Mouse (Mus musculus) midbrain, embryonic 11.5 days (tissue): ENCODE measurements at regions not wholly inside any gene's neighbourhood (a gene's known extent, or its start where the extent isn't known, plus 50 kb on each side); places are given as distances from the start of the nearest gene placed in this dataset.
A peak's percentile ranks its signal among the peaks of the same experiment; 100 is the strongest.

Experiments used
- ATAC-seq: fragments of 200-750 bp; cut with Nextera tagmentation; 2 replicates; pipeline ENCODE4 v1.8.0; 2017; ENCODE audit warnings: moderate TSS enrichment, moderate library complexity; ENCODE audit not compliant: low FRiP score
- DNase-seq: peaks from one replicate; pipeline ENCODE4 v3.0.0; 2015; ENCODE audit warnings: low spot score; ENCODE audit errors: missing footprints
- H3K27ac ChIP-seq: fragments of 300-500 bp; sonication (generic); 2 replicates; pipeline ENCODE4 v1.5.1; 2014; ENCODE audit warnings: low read depth, low read length
- H3K27me3 ChIP-seq: fragments of 300-500 bp; sonication (generic); 2 replicates; pipeline ENCODE4 v1.6.1; 2014; ENCODE audit warnings: mild to moderate bottlenecking, low read length, moderate library complexity, mixed read lengths; ENCODE audit not compliant: control insufficient read depth, insufficient read depth
- H3K36me3 ChIP-seq: fragments of 300-500 bp; sonication (generic); 2 replicates; pipeline ENCODE4 v1.6.1; 2014; ENCODE audit warnings: mild to moderate bottlenecking, low read length, moderate library complexity, mixed read lengths; ENCODE audit not compliant: control insufficient read depth, insufficient read depth
- H3K4me1 ChIP-seq: fragments of 300-500 bp; sonication (generic); 2 replicates; pipeline ENCODE4 v1.6.1; 2014; ENCODE audit warnings: low read length; ENCODE audit not compliant: control insufficient read depth, insufficient read depth
- H3K4me2 ChIP-seq: fragments of 300-500 bp; sonication (generic); 2 replicates; pipeline ENCODE4 v1.6.1; 2014; ENCODE audit warnings: mild to moderate bottlenecking, moderate library complexity
- H3K4me3 ChIP-seq: fragments of 300-500 bp; sonication (generic); 2 replicates; pipeline ENCODE4 v1.5.1; 2014; ENCODE audit warnings: low read depth, low read length
- H3K9ac ChIP-seq: fragments of 300-500 bp; sonication (generic); 2 replicates; pipeline ENCODE4 v1.6.1; 2014; ENCODE audit warnings: low read length
- H3K9me3 ChIP-seq: fragments of 300-500 bp; sonication (generic); 2 replicates; pipeline ENCODE4 v1.6.1; 2016; ENCODE audit warnings: low read length; ENCODE audit not compliant: control insufficient read depth
- WGBS: fragments of 180-500 bp; shearing (Covaris S2); extraction: QIAGEN DNeasy Blood & Tissue Kit; methylation state at CpG from one replicate; pipeline ENCODE4 v1.1.7; 2014; 5-methylcytosine and 5-hydroxymethylcytosine counted together

DNA sequence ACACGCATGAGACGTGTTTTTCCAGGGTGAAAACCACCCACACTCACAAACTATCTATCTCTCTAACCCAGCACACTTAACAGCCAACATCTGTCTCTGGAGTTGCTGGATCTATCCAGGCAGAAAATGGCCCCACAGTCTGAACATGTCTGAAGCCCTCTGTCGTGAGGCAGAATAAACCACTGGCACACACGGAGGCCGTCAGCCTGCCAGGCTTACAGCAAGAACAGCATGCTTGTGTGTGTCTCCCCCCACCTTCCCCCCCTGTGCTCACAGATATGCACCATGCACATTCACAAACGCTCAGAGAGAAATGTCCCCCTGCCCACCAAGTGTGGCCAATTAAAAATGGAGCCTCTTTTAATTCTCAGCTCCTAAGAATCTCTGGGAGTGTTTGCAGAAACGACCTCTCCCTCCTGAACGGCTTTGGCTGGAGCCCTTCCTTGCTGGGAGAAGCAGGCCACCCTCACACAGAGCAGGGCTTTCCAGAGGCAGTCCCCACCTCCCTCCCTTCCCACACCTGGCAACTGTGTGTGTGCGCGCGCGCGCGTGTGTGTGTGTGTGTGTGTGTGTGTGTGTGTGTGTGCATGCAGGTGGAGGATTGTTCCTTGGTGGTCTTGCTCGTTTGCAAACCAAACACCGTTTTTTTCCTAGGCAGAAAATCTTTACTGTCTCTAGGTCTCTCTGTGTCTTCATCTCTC lies 88.7 kb downstream of the Edn3 start:
- DNase-seq (peak; percentile 88), ATAC-seq (no peak)
- Histone ChIP-seq H3K27ac (no peak overlapping the region), H3K4me3 (no peak overlapping the region), H3K9me3 (no peaks in the 10 kb centered on the region), H3K4me1 (0 out of 2 replicates have a peak, but pooled peaks cover 2% of the 10 kb centered on the region), H3K4me2 (no peak overlapping the region), H3K27me3 (no peaks in the 10 kb centered on the region), H3K9ac (no peak overlapping the region), H3K36me3 (no peaks in the 10 kb centered on the region)
- WGBS, result 65% methylated on average over 16 of the region's 16 CpGs

GRCm38 (mm10) chr2:174850860-174851259 lies 90.4 kb downstream of the Edn3 start:
- no peak overlapping the region for H3K27ac ChIP-seq
- whole genome bisulfite sequencing, result 76% methylated on average over 16 of the region's 16 CpGs

GRCm38 (mm10) chr2:174851525-174852330 lies 91.3 kb downstream of the Edn3 start:
- Histone ChIP-seq H3K9ac (no peak overlapping the region), H3K27ac (no peak overlapping the region), H3K4me3 (no peak overlapping the region), H3K36me3 (no peaks in the 10 kb centered on the region), H3K9me3 (no peaks in the 10 kb centered on the region), H3K27me3 (no peaks in the 10 kb centered on the region), H3K4me2 (no peak overlapping the region), H3K4me1 (0 out of 2 replicates have a peak, but pooled peaks cover 2% of the 10 kb centered on the region)
- 17% methylated on average over 22 of the region's 22 CpGs for whole genome bisulfite sequencing
- DNase-seq (peak; percentile 97), ATAC-seq (peak; percentile 75)

More at GRCm38 (mm10) chr2:174850860-174851259, 90.4 kb downstream of the Edn3 start:
- peak; percentile 74 for DNase-seq
- Histone ChIP-seq H3K4me1 (0 out of 2 replicates have a peak, but pooled peaks cover 2% of the 10 kb centered on the region), H3K36me3 (no peaks in the 10 kb centered on the region), H3K4me2 (no peak overlapping the region), H3K27me3 (no peaks in the 10 kb centered on the region), H3K9ac (no peak overlapping the region), H3K9me3 (no peaks in the 10 kb centered on the region), H3K4me3 (no peak overlapping the region)
- ATAC-seq, result no peak

GRCm38 (mm10) chr2:174853786-174854185 lies 93.4 kb downstream of the Edn3 start:
- ATAC-seq, result no peak

GRCm38 (mm10) chr2:174855548-174855947 lies 95.1 kb downstream of the Edn3 start:
- H3K4me2 ChIP-seq, result no peak overlapping the region
- no peak overlapping the region for H3K9ac ChIP-seq
- H3K9me3 ChIP-seq, result no peaks in the 10 kb centered on the region
- DNase-seq (peak; percentile 14), ATAC-seq (no peak)
- H3K4me3 ChIP-seq, result no peak overlapping the region
- H3K36me3 ChIP-seq, result no peaks in the 10 kb centered on the region
- peaks cover 5% of the 10 kb centered on the region for H3K4me1 ChIP-seq
- 81% methylated on average over 8 of the region's 8 CpGs for WGBS
- H3K27me3 ChIP-seq, result no peaks in the 10 kb centered on the region
- H3K27ac ChIP-seq, result no peak overlapping the region

More at GRCm38 (mm10) chr2:174853786-174854185, 93.4 kb downstream of the Edn3 start:
- H3K27ac ChIP-seq, result no peak overlapping the region
- H3K9me3 ChIP-seq, result no peaks in the 10 kb centered on the region
- 90% methylated on average over 8 of the region's 8 CpGs for WGBS
- no peak overlapping the region for H3K9ac ChIP-seq
- no peak overlapping the region for H3K4me2 ChIP-seq
- no peaks in the 10 kb centered on the region for H3K36me3 ChIP-seq
- H3K4me3 ChIP-seq, result no peak overlapping the region
- peak; percentile 51 for DNase-seq
- H3K4me1 ChIP-seq, result peaks cover 5% of the 10 kb centered on the region; the same call in 1 of the 2 replicates
- H3K27me3 ChIP-seq, result no peaks in the 10 kb centered on the region

DNA sequence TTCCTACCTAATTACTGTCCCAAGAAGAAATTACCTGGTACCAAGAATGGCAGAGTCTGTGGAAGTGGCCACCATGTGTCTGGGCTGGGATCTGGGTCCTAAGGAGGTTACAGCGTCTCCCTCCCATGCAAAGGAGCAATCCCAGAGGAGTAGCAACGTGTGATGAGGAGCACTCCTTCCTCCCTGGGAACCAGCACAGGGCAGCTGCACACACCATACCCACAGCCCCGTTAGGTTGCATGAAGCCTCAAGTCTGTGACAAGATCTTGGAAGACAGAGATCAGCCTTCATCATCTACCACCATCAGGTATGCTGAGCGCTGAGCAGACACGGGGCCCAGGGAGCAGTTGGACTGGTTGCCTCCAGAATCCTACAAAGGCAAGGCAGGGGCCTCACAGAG lies 95.7 kb downstream of the Edn3 start:
- H3K9me3 ChIP-seq, result no peaks in the 10 kb centered on the region
- DNase-seq (peak; percentile 66), ATAC-seq (no peak)
- WGBS, result 88% methylated on average over 5 of the region's 5 CpGs
- no peak overlapping the region for H3K4me2 ChIP-seq
- H3K4me3 ChIP-seq, result no peak overlapping the region
- H3K4me1 ChIP-seq, result peaks cover 5% of the 10 kb centered on the region
- H3K27ac ChIP-seq, result no peak overlapping the region
- H3K9ac ChIP-seq, result no peak overlapping the region
- H3K36me3 ChIP-seq, result no peaks in the 10 kb centered on the region
- H3K27me3 ChIP-seq, result no peaks in the 10 kb centered on the region

GRCm38 (mm10) chr2:174858011-174858834 lies 97.8 kb downstream of the Edn3 start:
- no peak overlapping the region for H3K4me3 ChIP-seq
- no peaks in the 10 kb centered on the region for H3K9me3 ChIP-seq
- WGBS, result 32% methylated on average over 15 of the region's 15 CpGs
- peaks cover 5% of the 10 kb centered on the region for H3K4me1 ChIP-seq
- peak overlapping the region; percentile 20; the same call in 1 of the 2 replicates for H3K27ac ChIP-seq
- no peak overlapping the region for H3K9ac ChIP-seq
- H3K27me3 ChIP-seq, result no peaks in the 10 kb centered on the region
- H3K4me2 ChIP-seq, result no peak overlapping the region
- H3K36me3 ChIP-seq, result no peaks in the 10 kb centered on the region
- DNase-seq, result peak; percentile 95
- peak; percentile 76 for ATAC-seq

- peak; percentile 65 for ATAC-seq
These were observed 98.4 kb downstream of the Edn3 start for GRCm38 (mm10) chr2:174858835-174859215.

More at GRCm38 (mm10) chr2:174858835-174859215, 98.4 kb downstream of the Edn3 start:
- DNase-seq, result peak; percentile 87
- Histone ChIP-seq H3K4me3 (no peak overlapping the region), H3K36me3 (no peaks in the 10 kb centered on the region), H3K9me3 (no peaks in the 10 kb centered on the region), H3K27ac (peak overlapping the region; percentile 20; the same call in 1 of the 2 replicates), H3K4me1 (peaks cover 5% of the 10 kb centered on the region), H3K4me2 (no peak overlapping the region), H3K9ac (no peak overlapping the region), H3K27me3 (no peaks in the 10 kb centered on the region)
- 0% methylated on average over 2 of the region's 2 CpGs for WGBS
